Mouse (Mus musculus) bone marrow macrophage, adult 2 months (primary cell): ENCODE measurements around the gene Klhdc9.

Source experiments
- CTCF ChIP-seq: IDR thresholded peaks from 2 replicates; pipeline ENCODE4 v1.5.1; 2012; ENCODE audit warnings: low read depth, mild to moderate bottlenecking, low read length, moderate library complexity
- POLR2A ChIP-seq: IDR thresholded peaks from 2 replicates; pipeline ENCODE4 v1.6.1; 2012; ENCODE audit warnings: mild to moderate bottlenecking, low read depth, low read length, borderline replicate concordance

DNA sequence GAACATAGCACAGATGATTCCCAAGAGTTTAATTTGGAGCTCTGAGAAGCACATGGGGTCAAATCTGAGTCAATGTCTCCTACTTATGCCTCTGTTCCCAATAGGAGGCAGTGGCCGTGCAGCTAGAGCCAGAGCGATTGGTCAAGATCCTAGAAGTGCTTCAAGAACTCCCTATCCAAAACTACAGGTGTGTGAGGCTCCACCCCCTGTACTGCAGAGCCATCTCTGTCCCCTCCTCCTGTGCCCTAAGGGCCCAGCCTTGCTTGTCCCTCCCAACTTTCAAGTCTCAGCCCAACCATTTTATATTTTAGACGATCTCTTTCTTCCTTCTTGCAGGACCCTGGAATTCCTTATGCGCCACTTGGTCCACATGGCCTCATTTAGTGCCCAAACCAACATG is 41.2 kb upstream of the Klhdc9 start:
- TF ChIP-seq CTCF: no peak
- TF ChIP-seq POLR2A: no peak
